Mouse (Mus musculus): ENCODE results near the gene Farp1. TPM values are rescaled to one million over a fixed set of nuclear protein-coding genes. Genes with fewer than 3 reads are reported as not detected.

Gene Farp1
- polyA plus RNA-seq, 1 experiment from 2014 or later = 41.2 TPM

DNA sequence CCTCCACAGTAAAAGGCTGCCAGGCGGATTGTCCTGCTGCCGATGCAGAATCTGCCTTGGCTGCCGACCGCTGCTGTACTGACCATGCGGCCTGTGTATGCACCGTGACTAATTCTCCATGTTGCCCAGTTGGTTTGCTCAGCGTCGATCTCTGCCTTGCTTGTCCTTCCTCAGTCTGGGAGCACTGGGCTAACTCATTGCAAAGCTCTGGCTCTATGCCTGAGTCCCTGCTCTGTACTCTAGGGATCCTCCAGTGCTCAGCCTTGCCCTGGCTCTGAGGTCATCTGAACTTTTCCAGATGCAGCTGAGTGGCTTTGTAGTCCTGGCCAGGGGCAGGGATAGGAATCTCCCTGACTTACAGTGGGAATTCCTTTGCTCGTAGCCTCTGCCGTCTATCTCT, 24.3 kb downstream of the Farp1 start:
- H3K9ac ChIP-seq = no peak overlapping the region
- no peak overlapping the region for H3K4me3 ChIP-seq
- no peaks in the 10 kb centered on the region for H3K36me3 ChIP-seq (replicated peaks)
- no peaks in the 10 kb centered on the region for H3K27me3 ChIP-seq (replicated peaks)
- no peaks in the 10 kb centered on the region for H3K9me3 ChIP-seq
- peaks cover 44% of the 10 kb centered on the region for H3K4me1 ChIP-seq
- 24% methylated on average over 10 of the region's 10 CpGs for WGBS
- ATAC-seq (replicated peaks) = no peak
- H3K27ac ChIP-seq = no peak overlapping the region
- H3K4me2 ChIP-seq = no peak overlapping the region

DNA sequence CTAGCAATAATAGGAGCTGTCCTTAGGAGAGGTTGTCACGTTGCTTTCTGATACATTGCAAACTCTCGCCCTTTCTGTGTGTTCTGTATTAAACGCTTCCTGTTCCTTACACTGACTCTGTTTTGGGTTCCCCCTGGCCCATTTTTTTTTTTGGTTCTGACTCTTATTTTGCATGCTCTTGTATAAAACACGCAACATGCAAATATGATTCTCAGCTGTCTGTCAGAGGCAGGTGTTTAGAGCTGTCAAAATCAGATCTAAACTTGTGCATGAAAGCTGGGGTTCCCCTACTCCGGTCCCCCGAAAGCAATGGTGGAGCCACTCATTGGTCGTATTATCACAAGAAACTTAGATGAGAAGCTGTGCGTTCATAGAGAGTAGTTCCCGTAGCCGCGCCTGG, 25.5 kb downstream of the Farp1 start:
- ATAC-seq (replicated peaks) = no peak
- Histone ChIP-seq H3K4me2 (no peak overlapping the region), H3K27me3 (replicated peaks) (no peaks in the 10 kb centered on the region), H3K4me3 (no peak overlapping the region), H3K27ac (no peak overlapping the region), H3K4me1 (peaks cover 44% of the 10 kb centered on the region), H3K36me3 (replicated peaks) (no peaks in the 10 kb centered on the region), H3K9me3 (no peaks in the 10 kb centered on the region), H3K9ac (no peak overlapping the region)
- WGBS = 50% methylated on average over 11 of the region's 11 CpGs

DNA sequence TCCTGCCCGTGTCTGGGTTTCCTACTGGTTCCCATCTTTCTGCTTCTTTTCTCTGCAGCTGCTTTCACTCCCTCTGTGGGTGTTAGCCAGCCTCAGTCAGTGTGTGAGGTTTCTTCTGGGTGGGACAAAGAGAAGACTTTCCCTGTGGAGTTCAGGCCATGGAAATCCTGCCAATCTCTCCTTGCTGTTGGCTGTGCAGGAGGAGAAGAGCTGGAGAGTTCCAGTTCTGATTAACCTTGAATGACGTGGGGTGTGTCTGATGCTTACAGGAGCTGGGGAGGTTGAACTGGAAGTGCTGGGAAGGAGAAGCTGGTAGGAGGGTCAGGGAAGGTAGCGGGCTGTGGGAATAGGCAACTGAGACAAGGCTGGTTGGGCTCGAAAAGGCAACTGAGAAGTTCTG, 26.7 kb downstream of the Farp1 start:
- H3K27me3 ChIP-seq (replicated peaks) = no peaks in the 10 kb centered on the region
- ATAC-seq (replicated peaks) = no peak
- no peak overlapping the region for H3K9ac ChIP-seq
- H3K9me3 ChIP-seq = no peaks in the 10 kb centered on the region
- no peak overlapping the region for H3K4me2 ChIP-seq
- WGBS = 60% methylated on average over 4 of the region's 4 CpGs
- H3K4me1 ChIP-seq = peaks cover 44% of the 10 kb centered on the region
- peak overlapping the region; percentile 74 for H3K27ac ChIP-seq
- H3K36me3 ChIP-seq (replicated peaks) = no peaks in the 10 kb centered on the region
- H3K4me3 ChIP-seq = no peak overlapping the region

DNA sequence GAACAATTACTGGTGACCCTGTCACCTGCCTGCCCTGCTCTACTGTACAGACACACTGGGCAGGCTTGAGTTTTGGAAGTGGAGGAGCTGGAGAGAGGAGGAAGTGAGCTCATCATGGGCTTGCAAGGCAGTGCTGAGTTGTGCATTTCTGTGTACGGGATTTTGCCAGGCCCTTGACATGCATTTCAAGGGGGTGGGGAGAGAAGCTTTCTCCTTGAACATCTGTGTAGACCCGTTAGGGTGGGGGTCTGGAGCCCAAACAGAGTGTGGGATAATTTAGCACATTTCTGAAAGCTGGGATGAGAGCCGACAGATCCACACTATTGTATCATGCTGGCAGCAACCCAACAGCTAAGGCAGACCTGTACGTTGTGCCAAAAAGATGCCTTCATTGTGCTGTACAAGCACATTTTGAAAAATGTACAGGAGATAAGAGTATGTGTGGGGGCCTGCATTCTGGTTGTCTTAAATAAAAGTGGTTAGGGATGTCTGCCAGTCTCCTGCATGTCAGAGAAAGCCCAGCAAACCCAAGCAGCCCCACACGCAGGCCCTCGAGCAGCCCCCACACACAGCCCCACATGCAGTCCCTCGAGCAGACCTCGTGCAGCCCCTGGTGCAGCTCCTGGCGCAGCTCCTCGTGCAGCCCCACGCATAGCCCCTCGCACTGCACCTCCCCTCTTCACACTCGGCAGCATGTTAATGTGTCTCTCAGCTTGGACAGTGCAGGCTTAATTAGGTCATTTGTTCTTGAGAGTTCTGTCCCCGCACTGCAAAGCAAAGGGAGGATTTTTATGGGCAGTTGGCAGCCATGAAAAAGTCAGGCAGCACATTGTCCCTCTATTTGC, 27.5 kb downstream of the Farp1 start:
- Histone ChIP-seq H3K4me1 (peaks cover 44% of the 10 kb centered on the region), H3K4me2 (no peak overlapping the region), H3K27ac (peak overlapping the region; percentile 74), H3K9me3 (no peaks in the 10 kb centered on the region), H3K36me3 (replicated peaks) (no peaks in the 10 kb centered on the region), H3K9ac (no peak overlapping the region), H3K4me3 (no peak overlapping the region), H3K27me3 (replicated peaks) (no peaks in the 10 kb centered on the region)
- 10% methylated on average over 14 of the region's 14 CpGs for WGBS
- peak; percentile 89 for ATAC-seq (replicated peaks)

DNA sequence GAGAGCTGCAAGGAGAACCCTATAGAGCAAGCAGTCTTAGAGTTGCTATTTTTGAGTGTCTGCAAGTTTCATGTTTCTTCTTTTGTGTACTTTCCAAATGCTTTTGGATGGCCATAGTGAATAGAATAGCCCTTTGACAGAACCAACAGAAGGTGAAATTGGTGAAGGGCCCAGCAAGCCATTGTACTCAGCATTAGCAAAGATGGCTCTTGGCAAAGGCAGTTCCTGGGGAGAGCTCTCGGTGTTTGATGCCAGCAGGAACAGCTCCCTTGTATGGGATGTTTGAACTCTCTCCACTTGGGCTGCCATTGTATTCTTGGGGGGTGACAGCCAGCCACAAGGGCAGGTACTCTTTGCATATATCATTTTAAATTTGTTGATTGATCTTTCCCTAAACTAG, 29.7 kb downstream of the Farp1 start:
- Histone ChIP-seq H3K27ac (no peak overlapping the region), H3K27me3 (replicated peaks) (no peaks in the 10 kb centered on the region), H3K9ac (no peak overlapping the region), H3K36me3 (replicated peaks) (no peaks in the 10 kb centered on the region), H3K4me3 (no peak overlapping the region), H3K4me2 (no peak overlapping the region), H3K9me3 (no peaks in the 10 kb centered on the region), H3K4me1 (peaks cover 36% of the 10 kb centered on the region)
- no peak for ATAC-seq (replicated peaks)
- 43% methylated on average over 1 of the region's 1 CpGs for WGBS

DNA sequence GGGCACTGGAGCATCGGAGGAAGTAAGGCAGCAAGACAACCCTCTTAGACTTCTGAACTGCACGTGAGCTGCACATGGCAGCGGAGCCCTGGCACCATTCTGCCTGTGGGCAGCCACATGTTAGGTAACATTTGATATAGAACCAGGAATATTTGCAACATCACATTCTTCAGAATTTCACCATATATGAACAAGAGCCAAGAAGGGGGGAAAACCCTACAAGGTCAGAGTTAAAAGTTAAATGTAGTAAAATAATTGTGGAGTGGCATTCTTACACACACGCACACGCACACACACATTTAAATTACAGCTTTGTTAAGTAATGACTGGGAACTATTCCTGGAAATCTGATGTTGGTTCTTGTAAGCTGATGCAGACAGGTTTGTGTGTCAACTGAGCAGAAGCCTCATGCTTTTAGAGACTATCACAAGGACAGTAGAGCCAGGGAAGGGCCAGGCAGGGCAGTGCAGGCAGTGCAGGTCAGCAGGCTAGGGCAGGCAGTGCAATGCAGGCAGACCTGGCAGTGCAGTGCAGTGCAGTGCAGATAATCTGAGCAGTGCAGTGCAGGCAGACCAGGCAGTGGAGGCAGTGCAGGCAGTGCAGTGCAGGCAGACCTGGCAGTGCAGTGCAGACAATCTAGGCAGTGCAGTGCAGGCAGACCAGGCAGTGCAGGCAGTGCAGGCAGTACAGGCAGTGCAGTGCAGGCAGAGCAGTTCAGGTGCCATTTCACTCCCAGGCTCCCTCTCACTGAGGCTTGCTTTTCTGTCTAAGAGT, 38.3 kb downstream of the Farp1 start:
- Histone ChIP-seq H3K4me1 (no peaks in the 10 kb centered on the region), H3K36me3 (replicated peaks) (no peaks in the 10 kb centered on the region), H3K4me2 (no peak overlapping the region), H3K27me3 (replicated peaks) (no peaks in the 10 kb centered on the region), H3K4me3 (no peak overlapping the region), H3K27ac (no peak overlapping the region), H3K9ac (no peak overlapping the region), H3K9me3 (no peaks in the 10 kb centered on the region)
- 96% methylated on average over 5 of the region's 5 CpGs for WGBS
- peak; percentile 67 for ATAC-seq (replicated peaks)

DNA sequence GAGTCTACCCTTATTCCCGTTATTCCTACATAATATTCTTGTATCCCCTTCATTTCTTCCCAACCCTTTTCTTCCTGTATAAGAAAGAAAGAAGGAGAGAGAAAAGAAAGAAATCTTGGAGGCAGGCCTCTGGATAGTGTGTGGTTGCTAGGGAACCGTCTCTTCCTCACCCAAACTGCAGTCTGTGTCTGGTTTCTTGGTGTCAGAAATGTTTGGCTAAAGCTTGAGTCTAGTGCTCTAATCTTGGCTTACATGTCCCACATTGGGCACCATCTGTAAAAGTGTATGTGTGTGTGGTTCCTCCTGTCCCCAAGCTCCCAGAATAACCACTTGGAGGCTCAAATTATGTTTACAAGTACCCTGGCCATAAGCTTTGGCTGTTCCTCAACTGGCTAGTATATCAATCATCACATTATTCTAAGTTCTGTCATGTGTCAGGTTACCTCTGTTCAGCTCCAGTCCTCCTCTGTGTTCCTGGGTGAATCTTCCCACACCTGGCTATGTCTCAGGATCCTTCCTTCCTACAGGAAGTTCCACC, 39.3 kb downstream of the Farp1 start:
- Histone ChIP-seq H3K4me1 (no peaks in the 10 kb centered on the region), H3K9ac (no peak overlapping the region), H3K4me2 (no peak overlapping the region), H3K9me3 (no peaks in the 10 kb centered on the region), H3K27ac (no peak overlapping the region), H3K36me3 (replicated peaks) (no peaks in the 10 kb centered on the region), H3K4me3 (no peak overlapping the region), H3K27me3 (replicated peaks) (no peaks in the 10 kb centered on the region)
- WGBS = 76% methylated on average over 2 of the region's 2 CpGs
- ATAC-seq (replicated peaks) = no peak

DNA sequence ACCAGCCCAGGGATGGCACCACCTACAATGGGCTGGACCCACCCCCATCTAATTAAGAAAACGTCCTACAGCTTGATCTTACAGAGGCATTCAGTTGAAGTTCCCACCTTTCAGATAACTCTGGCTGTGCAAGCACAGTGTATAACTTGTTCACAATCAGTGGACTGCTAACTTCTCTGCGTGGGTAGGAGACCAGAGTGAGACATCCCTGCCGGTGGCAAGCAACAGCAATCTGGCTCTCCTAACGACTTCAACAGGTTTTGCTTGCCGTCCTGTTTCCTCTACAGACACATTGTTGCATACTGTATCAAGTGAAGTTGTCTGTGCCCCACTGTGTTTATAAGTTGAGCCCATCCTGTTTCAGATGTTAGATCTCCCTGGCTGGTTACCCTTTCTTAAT, 45.7 kb downstream of the Farp1 start:
- Histone ChIP-seq H3K4me1 (peaks cover 8% of the 10 kb centered on the region), H3K4me3 (no peak overlapping the region), H3K9me3 (no peaks in the 10 kb centered on the region), H3K27ac (no peak overlapping the region), H3K4me2 (no peak overlapping the region), H3K9ac (no peak overlapping the region), H3K27me3 (replicated peaks) (no peaks in the 10 kb centered on the region), H3K36me3 (replicated peaks) (no peaks in the 10 kb centered on the region)
- ATAC-seq (replicated peaks) = no peak
- 80% methylated on average over 5 of the region's 5 CpGs for WGBS

DNA sequence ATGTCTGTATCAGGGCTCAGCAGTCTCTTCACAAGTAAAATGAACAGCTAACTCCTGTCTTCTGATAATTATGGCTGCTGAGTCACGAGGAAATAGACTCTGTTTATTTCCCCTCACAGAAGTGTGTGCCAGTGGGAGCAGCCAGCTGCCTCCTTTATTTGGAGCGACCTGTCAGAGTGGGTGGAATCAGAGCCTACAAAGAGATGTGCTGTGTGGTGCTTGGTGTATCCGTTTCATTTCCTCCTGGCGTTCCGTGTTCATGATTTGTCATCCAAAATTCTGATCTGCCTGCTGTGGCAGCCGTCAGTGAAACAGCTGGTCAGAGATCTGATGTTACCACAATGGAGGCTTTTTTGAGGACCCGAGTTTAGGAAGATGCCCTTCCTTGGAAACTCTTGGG, 47.3 kb downstream of the Farp1 start:
- ATAC-seq (replicated peaks) = peak; percentile 65; the same call in 1 of the 2 replicates
- no peak overlapping the region for H3K9ac ChIP-seq

DNA sequence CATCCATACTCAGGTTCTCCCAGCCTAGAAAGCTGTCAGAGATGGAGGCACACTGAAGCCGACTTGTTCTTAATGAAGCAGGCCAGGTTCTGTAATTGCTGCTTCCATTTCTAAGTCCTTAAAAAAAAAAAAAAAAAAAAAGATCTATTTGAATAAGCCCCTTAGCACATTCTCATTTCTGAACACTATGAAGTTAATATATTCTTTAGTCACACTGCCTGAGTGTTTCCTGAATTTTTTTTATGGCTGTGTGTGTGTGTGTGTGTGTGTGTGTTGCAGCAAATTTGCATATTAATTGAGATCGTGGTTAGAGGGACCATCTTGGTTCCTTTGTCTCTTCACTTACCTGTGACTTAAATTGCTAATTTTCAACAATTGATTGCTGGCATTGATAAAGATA, 47.8 kb downstream of the Farp1 start:
- Histone ChIP-seq H3K9me3 (no peaks in the 10 kb centered on the region), H3K27me3 (replicated peaks) (no peaks in the 10 kb centered on the region), H3K4me2 (no peak overlapping the region), H3K9ac (no peak overlapping the region), H3K4me1 (peaks cover 8% of the 10 kb centered on the region), H3K36me3 (replicated peaks) (no peaks in the 10 kb centered on the region), H3K4me3 (no peak overlapping the region), H3K27ac (peak overlapping the region; percentile 65)
- ATAC-seq (replicated peaks) = peak; percentile 55
- 41% methylated on average over 2 of the region's 2 CpGs for WGBS

More for the DNA sequence above, 47.3 kb downstream of the Farp1 start:
- Histone ChIP-seq H3K4me2 (no peak overlapping the region), H3K4me3 (no peak overlapping the region), H3K27me3 (replicated peaks) (no peaks in the 10 kb centered on the region), H3K4me1 (peaks cover 8% of the 10 kb centered on the region), H3K36me3 (replicated peaks) (no peaks in the 10 kb centered on the region), H3K27ac (peak overlapping the region; percentile 65), H3K9me3 (no peaks in the 10 kb centered on the region)
- 49% methylated on average over 7 of the region's 7 CpGs for WGBS

DNA sequence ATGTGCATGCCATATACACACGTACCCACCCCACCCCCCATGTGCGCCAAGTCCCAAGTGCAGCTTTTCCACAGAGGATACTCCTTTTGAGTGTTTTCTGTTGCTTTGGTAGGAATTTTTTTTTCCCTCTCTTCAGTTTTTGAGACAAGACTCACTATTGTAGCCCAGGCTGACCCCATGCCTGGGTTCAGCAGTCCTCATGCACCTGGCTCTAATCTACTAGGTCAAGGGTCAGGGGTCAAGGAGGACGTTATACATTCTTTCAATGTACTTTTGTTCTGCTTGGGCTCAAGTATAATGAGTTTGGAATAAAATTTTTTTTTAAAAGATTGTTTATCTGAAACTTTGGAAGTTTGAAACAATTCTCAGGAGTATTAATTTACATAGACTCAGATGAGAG, 48.4 kb downstream of the Farp1 start:
- Histone ChIP-seq H3K4me2 (no peak overlapping the region), H3K27ac (0 out of 2 replicates have a peak overlapping the region, but pooled peaks have one; percentile 42), H3K4me1 (peaks cover 8% of the 10 kb centered on the region), H3K36me3 (replicated peaks) (no peaks in the 10 kb centered on the region), H3K9ac (no peak overlapping the region), H3K4me3 (no peak overlapping the region), H3K27me3 (replicated peaks) (no peaks in the 10 kb centered on the region), H3K9me3 (no peaks in the 10 kb centered on the region)
- no peak for ATAC-seq (replicated peaks)
- 79% methylated on average over 3 of the region's 3 CpGs for WGBS

DNA sequence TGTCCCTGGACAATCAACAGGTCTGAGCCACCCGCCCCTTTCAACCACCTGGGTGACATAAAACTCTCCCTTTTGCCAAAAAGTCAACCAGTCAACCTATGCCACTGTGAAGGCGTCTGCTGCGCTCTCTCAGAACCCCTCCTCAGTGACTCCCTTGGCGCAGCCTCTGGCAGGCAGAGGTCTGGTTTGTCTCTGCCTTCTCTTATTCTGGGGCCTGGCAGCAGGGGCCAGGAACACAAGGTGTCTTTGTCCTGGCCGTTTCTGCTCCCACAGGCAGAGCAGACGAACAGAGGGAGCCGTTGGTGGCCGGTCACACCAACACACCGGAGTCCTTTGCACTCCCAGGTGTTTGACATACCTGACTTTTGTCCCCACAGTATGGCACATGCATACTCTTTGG, 57.5 kb downstream of the Farp1 start:
- Histone ChIP-seq H3K9ac (no peak overlapping the region), H3K36me3 (replicated peaks) (no peaks in the 10 kb centered on the region), H3K27ac (no peak overlapping the region), H3K27me3 (replicated peaks) (no peaks in the 10 kb centered on the region), H3K4me2 (no peak overlapping the region), H3K9me3 (no peaks in the 10 kb centered on the region), H3K4me3 (no peak overlapping the region), H3K4me1 (no peaks in the 10 kb centered on the region)
- no peak for ATAC-seq (replicated peaks)
- 76% methylated on average over 9 of the region's 9 CpGs for WGBS

Data from midbrain, embryonic 15.5 days (tissue).